Mouse (Mus musculus): ENCODE data around the gene Nacad.

Gene Nacad

GRCm38 (mm10) chr11:6605491-6606399 is at the start of gene Nacad:
Gene Nacad, minus strand, starts transcription at chr11:6606053.
- no peak for DNase-seq

GRCm38 (mm10) chr11:6654903-6655302 is 49.0 kb upstream of the Nacad start:
- DNase-seq = peak; percentile 65 to 71

GRCm38 (mm10) chr11:6652978-6653377 is 47.1 kb upstream of the Nacad start:
- peak in 1 of 2 experiments; percentile 23 for DNase-seq

- peak; percentile 52 to 77 for DNase-seq
Observed at GRCm38 (mm10) chr11:6650519-6650918, 44.7 kb upstream of the Nacad start.

GRCm38 (mm10) chr11:6647831-6648724 is 42.2 kb upstream of the Nacad start:
- DNase-seq = no peak

- DNase-seq = no peak
Observed at GRCm38 (mm10) chr11:6644566-6644965, 38.7 kb upstream of the Nacad start.

- no peak for DNase-seq
Observed at GRCm38 (mm10) chr11:6639072-6639471, 33.2 kb upstream of the Nacad start.

- DNase-seq = no peak
Observed at GRCm38 (mm10) chr11:6638537-6638936, 32.7 kb upstream of the Nacad start, which contains the start of gene Wap. Gene Wap, minus strand, starts transcription at chr11:6638637.

GRCm38 (mm10) chr11:6636150-6636549 is 30.3 kb upstream of the Nacad start:
- peak; percentile 37 for DNase-seq

GRCm38 (mm10) chr11:6629655-6630054 is 23.8 kb upstream of the Nacad start:
- peak in 1 of 2 experiments; percentile 34 for DNase-seq

- DNase-seq = peak; percentile 67
Observed at GRCm38 (mm10) chr11:6628568-6628967, 22.7 kb upstream of the Nacad start.

- DNase-seq = peak; percentile 30 to 43
Observed at GRCm38 (mm10) chr11:6627731-6628130, 21.9 kb upstream of the Nacad start.

GRCm38 (mm10) chr11:6626388-6626772 is 20.5 kb upstream of the Nacad start:
- no peak for DNase-seq

GRCm38 (mm10) chr11:6625478-6626387 is 19.9 kb upstream of the Nacad start, which contains the start of gene Tbrg4:
Gene Tbrg4, minus strand, starts transcription at chr11:6626067.
- DNase-seq = peak; percentile 90 to 91

- DNase-seq = no peak
Observed at GRCm38 (mm10) chr11:6624619-6625382, 18.9 kb upstream of the Nacad start.

- no peak for DNase-seq
Observed at GRCm38 (mm10) chr11:6623704-6624103, 17.9 kb upstream of the Nacad start.

- no peak for DNase-seq
Observed at GRCm38 (mm10) chr11:6615250-6616205, 9.7 kb upstream of the Nacad start.

- DNase-seq = no peak
Observed at GRCm38 (mm10) chr11:6605021-6605481, 802 bp downstream of the Nacad start.

GRCm38 (mm10) chr11:6604604-6604936 is 1.3 kb downstream of the Nacad start:
- no peak for DNase-seq

All from thymus, postnatal 36 days (tissue).